Mouse (Mus musculus) midbrain, embryonic 12.5 days (tissue): ENCODE measurements around the gene Dedd. TPM values are rescaled to one million over a fixed set of nuclear protein-coding genes. Genes with fewer than 3 reads are reported as not detected.

Experiments
- ATAC-seq: fragments of 200-750 bp; cut with Nextera tagmentation; 2 replicates; pipeline ENCODE4 v1.8.0; 2017; ENCODE audit warnings: low read depth, moderate TSS enrichment, moderate library complexity; ENCODE audit not compliant: low FRiP score
- H3K27ac ChIP-seq: fragments of 300-500 bp; sonication (generic); replicated peaks from 2 replicates; pipeline ENCODE4 v1.5.1; 2016; ENCODE audit warnings: mild to moderate bottlenecking
- H3K27me3 ChIP-seq: fragments of 300-500 bp; sonication (generic); 2 replicates; pipeline ENCODE4 v1.6.1; 2016; ENCODE audit warnings: mild to moderate bottlenecking
- H3K36me3 ChIP-seq: fragments of 300-500 bp; sonication (generic); 2 replicates; pipeline ENCODE4 v1.6.1; 2016
- H3K4me1 ChIP-seq: fragments of 300-500 bp; sonication (generic); 2 replicates; pipeline ENCODE4 v1.6.1; 2016
- H3K4me2 ChIP-seq: fragments of 300-500 bp; sonication (generic); replicated peaks from 2 replicates; pipeline ENCODE4 v1.6.1; 2016; ENCODE audit warnings: mild to moderate bottlenecking, moderate library complexity
- H3K4me3 ChIP-seq: fragments of 300-500 bp; sonication (generic); 2 replicates; pipeline ENCODE4 v1.5.1; 2016; ENCODE audit warnings: mild to moderate bottlenecking
- H3K9ac ChIP-seq: fragments of 300-500 bp; sonication (generic); replicated peaks from 2 replicates; pipeline ENCODE4 v1.6.1; 2016; ENCODE audit warnings: mild to moderate bottlenecking, moderate library complexity
- H3K9me3 ChIP-seq: fragments of 300-500 bp; sonication (generic); 2 replicates; pipeline ENCODE4 v1.6.1; 2016; ENCODE audit warnings: mild to moderate bottlenecking
- WGBS: fragments of 180-500 bp; shearing (Covaris S2); methylation state at CpG from one replicate; pipeline ENCODE4 v1.1.7; 2016; 5-methylcytosine and 5-hydroxymethylcytosine counted together
- polyA plus RNA-seq: library from polyadenylated mRNA; unstranded; fragments of >200 nt; fragmentation: Nextera tagmentation; extraction: Ambion mirVana; gene quantifications from 2 replicates; pipeline ENCODE4 v1.2.1, GENCODE M21; 2016

Dedd gene
- polyA plus RNA-seq, 1 experiment from 2014 or later, result 51.9 TPM

DNA sequence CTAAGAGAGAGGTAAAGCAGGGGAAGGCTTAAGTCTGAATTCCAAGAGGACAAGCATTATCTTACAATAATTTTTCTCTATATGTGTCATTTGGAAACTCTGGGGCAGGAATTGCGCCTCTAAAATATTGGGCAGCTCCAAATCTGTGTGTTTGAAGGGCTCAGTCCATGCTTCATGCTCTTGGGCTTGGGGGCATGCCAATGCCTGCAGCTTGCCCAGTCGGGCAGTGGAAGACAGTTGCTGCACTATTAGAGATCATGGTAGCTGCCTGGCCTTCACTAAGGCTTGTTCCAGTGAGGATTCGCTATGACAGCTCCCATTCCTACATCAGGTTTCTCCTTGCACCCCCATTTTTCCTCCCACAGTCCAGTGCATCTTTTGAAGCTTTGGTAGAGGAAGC, 19.7 kb downstream of the Dedd start:
- no peak overlapping the region for H3K4me3 ChIP-seq
- peaks cover 29% of the 10 kb centered on the region for H3K4me1 ChIP-seq
- H3K27me3 ChIP-seq, result no peaks in the 10 kb centered on the region
- no peak overlapping the region for H3K4me2 ChIP-seq
- H3K9me3 ChIP-seq, result peaks cover 6% of the 10 kb centered on the region; the same call in 1 of the 2 replicates
- ATAC-seq, result no peak
- no peak overlapping the region for H3K27ac ChIP-seq
- H3K36me3 ChIP-seq, result no peaks in the 10 kb centered on the region
- H3K9ac ChIP-seq, result no peak overlapping the region
- WGBS, result 90% methylated on average over 3 of the region's 3 CpGs

DNA sequence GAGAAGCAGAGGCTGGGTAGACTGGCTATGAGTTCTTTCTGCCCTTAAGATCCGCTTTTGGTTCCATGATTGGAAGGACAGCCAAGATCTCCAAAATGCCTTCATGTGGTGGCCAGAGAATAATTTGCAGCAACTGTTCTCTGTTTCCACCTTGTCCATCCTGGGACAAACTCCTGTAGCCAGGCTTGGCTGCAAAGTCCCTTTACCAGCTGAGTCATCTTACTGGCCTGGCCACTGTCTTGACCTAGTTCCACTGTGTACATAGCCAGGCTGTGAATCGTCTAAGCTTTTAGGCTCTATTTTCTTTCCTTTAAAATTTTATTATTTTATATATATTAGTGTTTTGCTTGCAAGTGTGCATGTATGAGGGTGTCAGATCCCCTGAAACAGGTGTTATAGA, 20.3 kb downstream of the Dedd start:
- no peak for ATAC-seq

DNA sequence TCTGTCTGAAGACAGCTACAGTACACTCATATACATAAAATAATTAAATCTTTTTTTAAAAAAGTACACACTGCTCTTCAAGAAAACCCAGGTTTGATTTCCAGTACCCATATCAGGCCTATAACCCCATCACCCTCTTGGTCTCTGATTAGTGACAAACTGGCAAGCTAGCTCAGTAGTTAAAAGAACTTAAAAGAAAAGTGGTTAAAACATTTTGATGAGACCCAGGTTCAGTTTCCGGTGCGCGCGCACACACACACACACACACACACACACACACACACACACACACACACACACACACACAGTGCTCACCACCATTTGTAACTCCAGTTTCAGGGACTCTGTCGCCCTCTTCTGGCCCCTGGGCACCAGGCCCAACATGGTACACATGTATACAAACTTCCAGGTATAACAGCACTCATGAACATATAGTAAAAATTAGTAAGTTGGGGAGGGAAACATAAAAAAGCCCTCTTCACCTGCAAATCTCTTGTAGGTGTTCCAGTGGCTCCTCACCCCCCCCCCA, 26.9 kb downstream of the Dedd start:
- Histone ChIP-seq H3K9me3 (no peaks in the 10 kb centered on the region), H3K27me3 (no peaks in the 10 kb centered on the region), H3K4me3 (no peak overlapping the region), H3K4me1 (peaks cover 13% of the 10 kb centered on the region), H3K4me2 (no peak overlapping the region), H3K36me3 (peaks cover 21% of the 10 kb centered on the region; the same call in 1 of the 2 replicates), H3K27ac (no peak overlapping the region), H3K9ac (no peak overlapping the region)
- WGBS, result 71% methylated on average over 5 of the region's 5 CpGs
- no peak for ATAC-seq

More for the DNA sequence above, 20.3 kb downstream of the Dedd start:
- H3K4me3 ChIP-seq, result no peak overlapping the region
- no peak overlapping the region for H3K9ac ChIP-seq
- H3K27ac ChIP-seq, result no peak overlapping the region
- no peaks in the 10 kb centered on the region for H3K27me3 ChIP-seq
- peaks cover 6% of the 10 kb centered on the region; the same call in 1 of the 2 replicates for H3K9me3 ChIP-seq
- H3K4me1 ChIP-seq, result peaks cover 23% of the 10 kb centered on the region
- 93% methylated on average over 2 of the region's 2 CpGs for WGBS
- no peak overlapping the region for H3K4me2 ChIP-seq
- no peaks in the 10 kb centered on the region for H3K36me3 ChIP-seq

DNA sequence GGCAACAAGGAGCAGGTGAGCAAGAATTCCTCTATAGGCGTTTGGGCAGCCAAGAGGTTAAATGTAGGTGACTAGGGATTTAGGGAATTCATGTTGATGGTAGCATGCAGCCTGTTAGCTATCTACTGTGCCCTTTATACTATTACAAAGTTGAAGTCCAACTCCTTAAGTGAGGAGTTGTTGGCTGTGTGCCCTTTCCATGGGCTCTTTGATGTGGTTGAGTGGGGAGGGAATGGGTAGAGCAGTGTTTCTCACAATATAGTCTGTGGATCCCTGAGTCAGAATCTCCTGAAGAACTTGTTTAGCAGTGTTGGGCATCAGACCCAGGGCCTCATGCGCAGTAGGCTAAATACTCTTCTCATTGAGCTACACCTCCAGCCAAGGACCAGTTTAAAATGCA, 27.9 kb downstream of the Dedd start:
- no peaks in the 10 kb centered on the region for H3K27me3 ChIP-seq
- H3K9me3 ChIP-seq, result no peaks in the 10 kb centered on the region
- no peak overlapping the region for H3K27ac ChIP-seq
- peaks cover 14% of the 10 kb centered on the region for H3K4me1 ChIP-seq
- H3K9ac ChIP-seq, result no peak overlapping the region
- H3K36me3 ChIP-seq, result peaks cover 21% of the 10 kb centered on the region; the same call in 1 of the 2 replicates
- no peak for ATAC-seq
- 89% methylated on average over 2 of the region's 2 CpGs for WGBS
- no peak overlapping the region for H3K4me3 ChIP-seq
- no peak overlapping the region for H3K4me2 ChIP-seq

DNA sequence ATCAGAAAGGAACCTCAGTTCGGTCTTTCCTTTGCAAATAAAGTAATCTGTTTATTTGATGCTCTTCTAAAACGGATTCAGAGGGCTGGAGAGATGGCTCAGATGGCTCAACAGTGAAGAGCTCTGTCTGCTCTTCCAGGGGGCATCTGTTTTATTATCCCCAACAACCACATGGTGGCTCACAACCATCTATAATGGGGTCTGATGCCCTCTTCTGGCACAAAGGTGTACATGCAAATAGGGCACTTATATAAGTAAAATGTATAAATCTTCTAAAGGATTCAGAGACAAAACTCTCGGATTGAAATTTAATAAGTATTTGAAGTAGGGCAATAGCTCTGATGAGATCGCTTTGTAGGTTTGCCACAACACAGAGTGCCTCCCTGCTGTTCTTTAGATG, 29.5 kb downstream of the Dedd start:
- no peaks in the 10 kb centered on the region for H3K9me3 ChIP-seq
- peaks cover 21% of the 10 kb centered on the region; the same call in 1 of the 2 replicates for H3K36me3 ChIP-seq
- H3K9ac ChIP-seq, result no peak overlapping the region
- no peaks in the 10 kb centered on the region for H3K27me3 ChIP-seq
- 83% methylated on average over 4 of the region's 4 CpGs for WGBS
- H3K4me1 ChIP-seq, result peaks cover 14% of the 10 kb centered on the region
- no peak for ATAC-seq
- H3K27ac ChIP-seq, result no peak overlapping the region
- no peak overlapping the region for H3K4me3 ChIP-seq
- H3K4me2 ChIP-seq, result no peak overlapping the region

DNA sequence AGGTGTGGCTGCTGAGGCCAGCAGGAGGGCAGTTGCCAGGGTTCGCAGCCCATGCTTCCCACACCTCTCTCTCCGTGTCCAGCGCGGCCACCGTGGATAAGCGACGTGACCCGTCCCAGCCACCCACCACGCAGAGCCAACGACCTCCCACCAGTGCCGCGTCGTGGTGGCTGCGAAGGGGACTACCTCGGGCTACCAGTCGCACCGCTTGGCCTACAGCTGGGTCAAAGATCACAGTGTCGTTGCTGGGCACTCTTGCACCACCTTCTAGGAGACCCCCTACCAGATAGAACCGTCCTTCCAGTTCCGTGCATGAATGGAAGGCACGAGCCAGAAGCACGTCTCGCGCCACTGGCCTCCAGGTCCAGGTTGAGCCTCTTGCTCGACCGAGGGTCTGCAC, 31.3 kb downstream of the Dedd start:
- no peak; the same call in 1 of the 2 replicates for ATAC-seq
- H3K36me3 ChIP-seq, result peaks cover 21% of the 10 kb centered on the region; the same call in 1 of the 2 replicates
- H3K4me2 ChIP-seq, result peak overlapping the region; percentile 76
- H3K27me3 ChIP-seq, result no peaks in the 10 kb centered on the region
- peak overlapping the region; percentile 61 for H3K9ac ChIP-seq
- WGBS, result 3% methylated on average over 26 of the region's 26 CpGs
- no peaks in the 10 kb centered on the region for H3K9me3 ChIP-seq
- peak overlapping the region; percentile 47 for H3K4me3 ChIP-seq
- H3K27ac ChIP-seq, result peak overlapping the region; percentile 63
- H3K4me1 ChIP-seq, result peaks cover 14% of the 10 kb centered on the region

DNA sequence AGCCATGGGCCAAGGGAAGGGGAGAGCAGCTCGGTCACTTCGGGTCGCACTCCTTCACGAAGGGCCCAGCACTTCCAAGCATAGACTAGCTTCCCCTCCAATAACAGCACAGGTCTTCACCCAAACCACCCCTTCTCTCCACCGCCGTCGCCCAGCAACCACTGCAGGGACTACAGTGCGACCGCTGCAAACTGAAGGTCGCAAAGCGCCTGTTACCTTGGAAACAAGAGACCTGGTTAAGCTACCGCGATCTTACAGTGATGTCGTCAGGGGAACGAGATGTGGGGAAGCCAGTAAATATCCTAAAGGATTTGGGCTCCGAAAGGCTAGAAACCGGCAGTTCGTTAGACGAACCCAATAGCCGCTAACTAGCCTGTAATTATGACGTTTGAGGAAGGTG, 31.7 kb downstream of the Dedd start, which contains the start of gene Klhdc9:
TSS of gene Klhdc9 (minus strand) at position 143 of the 400 bp plus-strand sequence.
- Histone ChIP-seq H3K27ac (peak within 1 kb of the TSS; percentile 63), H3K4me2 (peak within 1 kb of the TSS; percentile 76), H3K9me3 (no peaks in the 10 kb centered on the region), H3K27me3 (no peaks in the 10 kb centered on the region), H3K36me3 (peaks cover 21% of the 10 kb centered on the region; the same call in 1 of the 2 replicates), H3K9ac (peak within 1 kb of the TSS; percentile 61), H3K4me1 (peaks cover 14% of the 10 kb centered on the region), H3K4me3 (peak within 1 kb of the TSS; percentile 47)
- ATAC-seq, result peak; percentile 95
- under 1% methylated on average over 21 of the region's 21 CpGs for WGBS

DNA sequence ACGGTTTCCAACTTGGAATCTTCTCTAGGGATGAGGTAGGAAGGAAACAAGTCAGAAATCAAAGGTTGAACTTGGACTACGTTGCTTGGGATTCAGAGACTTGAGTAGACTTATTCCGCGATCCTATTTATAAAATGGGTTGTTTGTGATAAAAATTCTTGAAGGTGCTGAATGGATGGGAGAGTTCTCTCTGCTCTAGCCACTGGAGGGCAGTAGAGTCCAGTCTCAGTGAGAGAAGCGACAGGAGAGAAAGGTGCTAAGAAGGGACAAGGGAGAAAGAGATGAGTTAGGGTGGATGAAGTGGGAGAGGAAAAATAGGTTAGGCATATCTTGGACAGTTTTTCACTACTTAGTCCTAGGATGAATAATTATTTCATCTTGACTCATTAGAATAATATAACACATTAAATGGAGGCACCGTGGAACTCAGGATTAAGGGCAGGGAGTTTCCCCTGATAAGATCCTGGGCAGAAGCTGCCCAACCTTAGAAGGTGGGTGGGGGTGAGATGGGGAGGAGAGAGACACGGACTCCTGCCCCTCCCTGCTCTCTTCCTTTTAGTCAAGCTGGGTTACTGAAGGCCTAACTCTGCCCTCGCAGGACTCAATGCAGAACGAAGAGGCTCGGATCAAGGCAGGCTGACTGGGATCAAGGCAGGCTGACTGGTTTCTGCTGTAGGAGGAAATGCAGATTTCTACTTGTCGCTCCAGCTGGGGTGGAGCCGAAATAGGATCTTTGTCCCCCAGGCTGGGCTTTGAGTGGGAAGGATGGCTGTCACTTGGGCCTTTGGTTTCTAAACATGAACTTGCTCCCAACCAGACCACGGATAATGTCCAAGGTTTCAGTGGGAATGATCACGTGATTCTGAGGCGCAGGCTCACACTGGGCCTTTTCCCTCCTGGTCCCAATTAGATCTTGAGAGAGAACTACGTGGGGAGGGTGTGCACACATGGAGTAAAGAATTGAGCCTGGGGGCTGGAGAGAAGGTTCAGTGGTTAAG, 32.5 kb downstream of the Dedd start:
- peak; percentile 42 for ATAC-seq
- H3K36me3 ChIP-seq, result peaks cover 19% of the 10 kb centered on the region; the same call in 1 of the 2 replicates
- 32% methylated on average over 16 of the region's 16 CpGs for WGBS
- H3K27ac ChIP-seq, result peak overlapping the region; percentile 63
- peak overlapping the region; percentile 76 for H3K4me2 ChIP-seq
- H3K9ac ChIP-seq, result peak overlapping the region; percentile 61
- H3K27me3 ChIP-seq, result no peaks in the 10 kb centered on the region
- H3K9me3 ChIP-seq, result no peaks in the 10 kb centered on the region
- H3K4me1 ChIP-seq, result peaks cover 14% of the 10 kb centered on the region
- H3K4me3 ChIP-seq, result peak overlapping the region; percentile 47

DNA sequence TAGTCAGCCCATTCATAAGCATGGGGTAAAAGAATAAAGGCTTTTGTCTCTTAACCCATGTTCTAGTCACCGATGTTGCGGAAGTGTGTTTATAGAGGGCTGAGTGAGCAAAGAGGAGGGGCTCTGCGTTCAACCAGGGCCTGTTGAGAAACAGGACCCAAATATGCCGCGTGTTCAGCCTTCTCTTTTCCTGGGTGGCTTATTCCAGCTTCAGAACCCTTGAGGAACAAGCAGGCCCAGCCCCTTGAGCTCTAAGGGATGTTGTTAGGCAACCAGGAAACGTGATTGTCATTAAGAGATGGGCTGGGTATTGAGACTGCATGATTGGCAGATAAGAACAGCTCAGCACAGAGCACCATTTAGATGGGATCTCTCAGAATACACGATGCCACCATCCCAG, 37.0 kb downstream of the Dedd start:
- Histone ChIP-seq H3K27me3 (peaks cover 10% of the 10 kb centered on the region; the same call in 1 of the 2 replicates), H3K9me3 (no peaks in the 10 kb centered on the region), H3K4me2 (no peak overlapping the region), H3K9ac (no peak overlapping the region), H3K27ac (no peak overlapping the region), H3K36me3 (no peaks in the 10 kb centered on the region), H3K4me1 (peaks cover 3% of the 10 kb centered on the region; the same call in 1 of the 2 replicates), H3K4me3 (no peak overlapping the region)
- WGBS, result 67% methylated on average over 7 of the region's 7 CpGs
- no peak for ATAC-seq

DNA sequence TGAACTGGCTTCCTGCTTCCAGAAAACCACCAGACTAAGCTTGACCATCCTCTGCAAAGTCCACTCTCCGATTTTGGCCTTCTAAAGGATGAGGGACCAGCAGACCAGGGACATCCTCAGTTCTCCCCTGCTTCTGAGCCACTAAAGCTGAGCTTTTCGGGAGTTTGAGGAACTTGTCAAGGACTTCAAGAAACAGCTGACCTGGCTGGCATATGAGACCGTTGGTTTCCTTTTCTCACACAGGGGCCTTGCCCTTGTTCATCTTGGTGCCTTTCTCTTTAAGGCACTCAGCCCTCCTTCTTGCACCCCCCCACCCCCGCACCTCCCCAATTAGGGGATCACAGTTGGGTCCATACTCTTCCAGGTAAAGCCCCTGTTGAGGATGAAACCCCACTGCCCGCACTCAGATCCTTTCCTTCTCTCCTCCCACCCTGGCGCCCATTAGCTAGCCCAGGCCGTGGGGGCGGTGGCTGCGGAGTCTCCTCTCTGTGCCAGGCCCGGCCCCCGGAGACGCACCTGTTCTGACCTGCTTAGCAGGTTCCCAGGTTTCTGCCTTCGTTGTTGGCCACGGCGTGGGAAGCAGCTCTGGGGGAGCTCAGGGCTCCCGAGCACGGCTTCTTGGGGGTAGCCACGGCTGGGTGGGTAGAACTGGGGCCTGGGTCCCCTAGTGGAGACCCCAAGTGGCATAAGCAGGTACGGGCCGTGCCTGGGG, 41.1 kb downstream of the Dedd start, which contains the start of gene Nectin4:
TSS of gene Nectin4 (plus strand) at position 255 of the 712 bp plus-strand sequence.
- Histone ChIP-seq H3K36me3 (no peaks in the 10 kb centered on the region), H3K9me3 (no peaks in the 10 kb centered on the region), H3K4me2 (no peak within 1 kb of the TSS), H3K9ac (no peak within 1 kb of the TSS), H3K27ac (no peak within 1 kb of the TSS), H3K4me3 (no peak within 1 kb of the TSS), H3K4me1 (peaks cover 5% of the 10 kb centered on the region), H3K27me3 (peaks cover 20% of the 10 kb centered on the region)
- no peak for ATAC-seq
- 55% methylated on average over 20 of the region's 20 CpGs for whole genome bisulfite sequencing

DNA sequence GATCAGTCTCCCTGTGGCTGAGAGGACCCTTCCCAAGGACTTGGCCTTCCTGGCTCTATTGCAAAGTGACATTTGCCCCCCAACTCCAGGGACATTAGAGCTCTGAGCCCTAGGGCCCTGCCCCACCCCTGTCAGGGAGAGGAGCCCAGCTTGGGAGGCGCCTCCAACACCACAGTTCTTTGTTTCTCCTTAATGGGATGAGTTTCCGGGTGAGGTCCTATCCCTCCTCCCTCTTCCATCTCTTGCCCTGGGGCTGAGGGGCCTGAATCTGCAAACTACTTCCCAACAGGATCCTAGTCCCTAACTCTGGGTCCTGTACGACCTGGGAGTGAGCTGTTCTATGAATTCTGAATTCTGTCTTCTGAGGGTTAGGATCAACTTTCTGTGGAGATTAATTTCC, 43.9 kb downstream of the Dedd start:
- no peak overlapping the region for H3K4me3 ChIP-seq
- no peak for ATAC-seq
- WGBS, result 45% methylated on average over 3 of the region's 3 CpGs

More for the DNA sequence above, 43.9 kb downstream of the Dedd start:
- Histone ChIP-seq H3K27me3 (peaks cover 23% of the 10 kb centered on the region), H3K9ac (no peak overlapping the region), H3K4me2 (no peak overlapping the region), H3K4me1 (peaks cover 5% of the 10 kb centered on the region), H3K27ac (no peak overlapping the region), H3K36me3 (no peaks in the 10 kb centered on the region), H3K9me3 (no peaks in the 10 kb centered on the region)
